Mouse (Mus musculus): Measurements from ENCODE around the gene Dock9. TPM values are rescaled to one million over a fixed set of nuclear protein-coding genes. Genes with fewer than 3 reads are reported as not detected.
A peak's percentile ranks its signal among the peaks of the same experiment; 100 is the strongest.

Dock9 gene
- polyA plus RNA-seq, 1 experiment from 2014 or later = 11.2 TPM

- no peaks in the 10 kb centered on the region for H3K4me1 ChIP-seq (ENCODE audit: control insufficient read depth, insufficient read depth, low read length)
- H3K36me3 ChIP-seq (ENCODE audit: control insufficient read depth, insufficient read depth, low read length) = no peaks in the 10 kb centered on the region
- no peak overlapping the region for H3K4me3 ChIP-seq (replicated peaks; ENCODE audit: low read depth, low read length)
- ATAC-seq (ENCODE audit: low FRiP score, low TSS enrichment) (no peak), DNase-seq (no peak)
- H3K9me3 ChIP-seq (ENCODE audit: control insufficient read depth, low read length) = no peaks in the 10 kb centered on the region
- no peak overlapping the region for H3K27ac ChIP-seq (replicated peaks; ENCODE audit: low read depth, low read length)
- H3K9ac ChIP-seq (replicated peaks; ENCODE audit: low read length) = no peak overlapping the region
- peaks cover 18% of the 10 kb centered on the region for H3K27me3 ChIP-seq (ENCODE audit: control insufficient read depth, insufficient read depth, low read length)
- peak overlapping the region; percentile 34 for H3K4me2 ChIP-seq (ENCODE audit: low read length)
- 23% methylated on average over 9 of the region's 9 CpGs for WGBS
These were observed 292.2 kb downstream of the Dock9 start for GRCm38 (mm10) chr14:121505485-121505860.

DNA sequence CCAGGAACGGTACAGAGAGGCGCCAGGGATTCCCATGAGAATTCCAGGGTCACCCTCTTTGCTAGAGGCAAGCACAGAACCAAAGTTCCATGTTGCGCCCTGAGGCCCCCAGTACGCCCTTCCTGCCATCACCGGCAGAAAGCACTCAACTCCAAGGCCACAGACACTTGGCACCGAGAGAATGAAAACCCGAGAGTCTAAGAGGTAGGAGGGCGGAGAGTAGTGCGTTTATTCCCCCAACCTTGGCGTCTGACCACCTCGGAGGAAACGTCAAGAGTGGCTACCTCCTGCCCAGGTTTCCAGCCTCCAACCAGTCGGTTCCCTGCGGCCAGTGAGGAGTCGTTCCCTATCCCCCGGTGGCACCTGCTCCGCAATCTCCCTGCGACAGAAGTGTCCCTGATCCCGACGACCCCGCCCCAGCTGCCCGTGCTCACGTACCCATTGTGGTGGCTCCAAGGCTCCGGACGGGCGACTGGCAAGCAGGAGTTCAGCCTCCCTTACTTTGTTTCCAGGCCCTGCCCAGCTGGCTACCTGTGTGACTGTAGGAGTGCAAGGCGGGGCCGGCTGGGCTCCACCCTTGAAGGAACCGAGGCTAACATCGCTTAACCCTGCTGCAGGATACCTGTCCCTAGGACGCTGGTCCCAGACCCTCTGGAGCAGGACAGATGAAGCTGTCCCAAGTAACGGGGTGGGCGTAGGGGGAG is 292.7 kb downstream of the Dock9 start, which contains the start of gene Slc15a1:
Gene Slc15a1, minus strand, starts transcription at position 472 of the 704 bp plus-strand sequence.
- ATAC-seq (ENCODE audit: low FRiP score, low TSS enrichment) (no peak), DNase-seq (no peak)
- Histone ChIP-seq H3K4me2 (ENCODE audit: low read length) (peak within 1 kb of the TSS; percentile 34), H3K27me3 (ENCODE audit: control insufficient read depth, insufficient read depth, low read length) (peaks cover 18% of the 10 kb centered on the region), H3K9ac (replicated peaks; ENCODE audit: low read length) (no peak within 1 kb of the TSS), H3K36me3 (ENCODE audit: control insufficient read depth, insufficient read depth, low read length) (no peaks in the 10 kb centered on the region), H3K9me3 (ENCODE audit: control insufficient read depth, low read length) (no peaks in the 10 kb centered on the region), H3K4me1 (ENCODE audit: control insufficient read depth, insufficient read depth, low read length) (no peaks in the 10 kb centered on the region), H3K27ac (replicated peaks; ENCODE audit: low read depth, low read length) (no peak within 1 kb of the TSS), H3K4me3 (replicated peaks; ENCODE audit: low read depth, low read length) (no peak within 1 kb of the TSS; the same call in 1 of the 2 replicates)
- WGBS = 8% methylated on average over 33 of the region's 33 CpGs

- Histone ChIP-seq H3K4me1 (ENCODE audit: control insufficient read depth, insufficient read depth, low read length) (no peaks in the 10 kb centered on the region), H3K36me3 (ENCODE audit: control insufficient read depth, insufficient read depth, low read length) (no peaks in the 10 kb centered on the region), H3K4me2 (ENCODE audit: low read length) (no peak overlapping the region), H3K9me3 (ENCODE audit: control insufficient read depth, low read length) (no peaks in the 10 kb centered on the region), H3K27me3 (ENCODE audit: control insufficient read depth, insufficient read depth, low read length) (peaks cover 17% of the 10 kb centered on the region), H3K4me3 (replicated peaks; ENCODE audit: low read depth, low read length) (no peak overlapping the region), H3K9ac (replicated peaks; ENCODE audit: low read length) (no peak overlapping the region), H3K27ac (replicated peaks; ENCODE audit: low read depth, low read length) (no peak overlapping the region)
- 80% methylated on average over 2 of the region's 2 CpGs for WGBS
- ATAC-seq (ENCODE audit: low FRiP score, low TSS enrichment) (no peak), DNase-seq (no peak)
These were observed 297.1 kb downstream of the Dock9 start for GRCm38 (mm10) chr14:121500577-121500976.

- no peak overlapping the region for H3K4me2 ChIP-seq (ENCODE audit: low read length)
- ATAC-seq (ENCODE audit: low FRiP score, low TSS enrichment) (no peak), DNase-seq (no peak)
- 66% methylated on average over 1 of the region's 1 CpGs for WGBS
- H3K36me3 ChIP-seq (ENCODE audit: control insufficient read depth, insufficient read depth, low read length) = no peaks in the 10 kb centered on the region
- no peaks in the 10 kb centered on the region for H3K9me3 ChIP-seq (ENCODE audit: control insufficient read depth, low read length)
- no peak overlapping the region for H3K4me3 ChIP-seq (replicated peaks; ENCODE audit: low read depth, low read length)
- peaks cover 9% of the 10 kb centered on the region; the same call in 1 of the 2 replicates for H3K27me3 ChIP-seq (ENCODE audit: control insufficient read depth, insufficient read depth, low read length)
- H3K9ac ChIP-seq (replicated peaks; ENCODE audit: low read length) = no peak overlapping the region
- H3K4me1 ChIP-seq (ENCODE audit: control insufficient read depth, insufficient read depth, low read length) = no peaks in the 10 kb centered on the region
- no peak overlapping the region for H3K27ac ChIP-seq (replicated peaks; ENCODE audit: low read depth, low read length)
These were observed 297.9 kb downstream of the Dock9 start for GRCm38 (mm10) chr14:121499769-121500168.

DNA sequence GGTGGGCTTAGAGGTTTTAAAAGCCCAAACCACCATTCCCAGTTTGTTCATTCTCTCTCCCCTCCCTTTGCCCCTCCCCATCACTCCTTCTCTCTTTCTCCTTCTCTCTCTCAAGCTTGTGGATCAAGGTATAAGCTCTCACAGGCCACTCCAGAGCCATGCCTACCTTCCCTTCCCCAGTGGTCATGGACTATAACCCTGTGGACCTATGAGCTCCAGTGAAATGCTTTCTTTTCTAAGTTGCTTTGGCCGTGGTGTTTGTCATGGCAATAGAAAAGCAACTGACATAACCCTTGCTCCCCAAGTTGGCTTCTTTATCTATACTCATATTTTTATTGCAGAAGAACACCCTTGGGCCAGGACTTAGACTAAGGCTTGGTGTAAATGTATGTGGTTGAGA is 299.8 kb downstream of the Dock9 start:
- ATAC-seq (ENCODE audit: low FRiP score, low TSS enrichment) = no peak
- H3K4me1 ChIP-seq (ENCODE audit: control insufficient read depth, insufficient read depth, low read length) = peaks cover 3% of the 10 kb centered on the region; the same call in 1 of the 2 replicates
- 78% methylated on average over 1 of the region's 1 CpGs for WGBS
- H3K9ac ChIP-seq (replicated peaks; ENCODE audit: low read length) = no peak overlapping the region
- H3K27me3 ChIP-seq (ENCODE audit: control insufficient read depth, insufficient read depth, low read length) = no peaks in the 10 kb centered on the region
- no peak overlapping the region for H3K4me3 ChIP-seq (replicated peaks; ENCODE audit: low read depth, low read length)
- no peak overlapping the region for H3K4me2 ChIP-seq (ENCODE audit: low read length)
- H3K9me3 ChIP-seq (ENCODE audit: control insufficient read depth, low read length) = no peaks in the 10 kb centered on the region
- no peak for DNase-seq
- H3K27ac ChIP-seq (replicated peaks; ENCODE audit: low read depth, low read length) = no peak overlapping the region
- H3K36me3 ChIP-seq (ENCODE audit: control insufficient read depth, insufficient read depth, low read length) = no peaks in the 10 kb centered on the region

GRCm38 (mm10) chr14:121495741-121496140 is 301.9 kb downstream of the Dock9 start:
- Histone ChIP-seq H3K27me3 (ENCODE audit: control insufficient read depth, insufficient read depth, low read length) (no peaks in the 10 kb centered on the region), H3K36me3 (ENCODE audit: control insufficient read depth, insufficient read depth, low read length) (no peaks in the 10 kb centered on the region), H3K4me1 (ENCODE audit: control insufficient read depth, insufficient read depth, low read length) (peaks cover 11% of the 10 kb centered on the region; the same call in 1 of the 2 replicates), H3K27ac (replicated peaks; ENCODE audit: low read depth, low read length) (no peak overlapping the region), H3K9me3 (ENCODE audit: control insufficient read depth, low read length) (no peaks in the 10 kb centered on the region), H3K9ac (replicated peaks; ENCODE audit: low read length) (no peak overlapping the region), H3K4me3 (replicated peaks; ENCODE audit: low read depth, low read length) (no peak overlapping the region), H3K4me2 (ENCODE audit: low read length) (no peak overlapping the region)
- DNase-seq (no peak), ATAC-seq (ENCODE audit: low FRiP score, low TSS enrichment) (no peak)
- WGBS = 81% methylated on average over 4 of the region's 4 CpGs

- ATAC-seq (ENCODE audit: low FRiP score, low TSS enrichment) = no peak
- Histone ChIP-seq H3K27me3 (ENCODE audit: control insufficient read depth, insufficient read depth, low read length) (no peaks in the 10 kb centered on the region), H3K36me3 (ENCODE audit: control insufficient read depth, insufficient read depth, low read length) (no peaks in the 10 kb centered on the region), H3K9ac (replicated peaks; ENCODE audit: low read length) (no peak overlapping the region), H3K9me3 (ENCODE audit: control insufficient read depth, low read length) (no peaks in the 10 kb centered on the region), H3K4me2 (ENCODE audit: low read length) (no peak overlapping the region), H3K4me3 (replicated peaks; ENCODE audit: low read depth, low read length) (no peak overlapping the region), H3K4me1 (ENCODE audit: control insufficient read depth, insufficient read depth, low read length) (peaks cover 11% of the 10 kb centered on the region; the same call in 1 of the 2 replicates), H3K27ac (replicated peaks; ENCODE audit: low read depth, low read length) (no peak overlapping the region)
- DNase-seq = no peak
- WGBS = 82% methylated on average over 2 of the region's 2 CpGs
These were observed 302.5 kb downstream of the Dock9 start for GRCm38 (mm10) chr14:121495120-121495519.

- Histone ChIP-seq H3K27ac (replicated peaks; ENCODE audit: low read depth, low read length) (no peak overlapping the region), H3K27me3 (ENCODE audit: control insufficient read depth, insufficient read depth, low read length) (no peaks in the 10 kb centered on the region), H3K4me2 (ENCODE audit: low read length) (no peak overlapping the region), H3K4me1 (ENCODE audit: control insufficient read depth, insufficient read depth, low read length) (peaks cover 11% of the 10 kb centered on the region; the same call in 1 of the 2 replicates), H3K4me3 (replicated peaks; ENCODE audit: low read depth, low read length) (no peak overlapping the region), H3K9ac (replicated peaks; ENCODE audit: low read length) (no peak overlapping the region), H3K9me3 (ENCODE audit: control insufficient read depth, low read length) (no peaks in the 10 kb centered on the region), H3K36me3 (ENCODE audit: control insufficient read depth, insufficient read depth, low read length) (no peaks in the 10 kb centered on the region)
- ATAC-seq (ENCODE audit: low FRiP score, low TSS enrichment) = no peak
- no peak for DNase-seq
- 77% methylated on average over 2 of the region's 2 CpGs for WGBS
These were observed 303.4 kb downstream of the Dock9 start for GRCm38 (mm10) chr14:121494238-121494637.

DNA sequence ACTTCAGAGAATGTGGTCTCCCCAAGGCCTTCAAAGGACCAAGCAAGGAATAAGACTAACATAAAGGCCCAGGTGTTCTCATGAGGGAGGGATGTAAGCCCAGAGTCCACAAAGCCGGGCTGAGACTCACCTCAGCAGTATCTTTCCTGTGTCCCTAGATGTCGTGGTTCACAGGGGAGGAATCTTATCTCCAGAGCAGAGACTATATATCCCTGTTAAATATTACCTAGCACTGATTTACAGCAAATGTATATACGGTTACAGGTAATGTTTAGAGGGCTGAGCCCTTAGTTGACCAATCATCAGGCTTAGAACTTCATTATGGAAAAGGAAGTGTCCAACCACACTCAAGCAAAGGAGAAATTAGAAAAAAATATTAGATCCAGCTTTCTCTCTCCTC is 303.9 kb downstream of the Dock9 start:
- no peak overlapping the region for H3K4me3 ChIP-seq (replicated peaks; ENCODE audit: low read depth, low read length)
- H3K36me3 ChIP-seq (ENCODE audit: control insufficient read depth, insufficient read depth, low read length) = no peaks in the 10 kb centered on the region
- 80% methylated on average over 3 of the region's 3 CpGs for WGBS
- H3K4me1 ChIP-seq (ENCODE audit: control insufficient read depth, insufficient read depth, low read length) = peaks cover 11% of the 10 kb centered on the region; the same call in 1 of the 2 replicates
- no peak overlapping the region for H3K27ac ChIP-seq (replicated peaks; ENCODE audit: low read depth, low read length)
- no peak for ATAC-seq (ENCODE audit: low FRiP score, low TSS enrichment)
- H3K4me2 ChIP-seq (ENCODE audit: low read length) = no peak overlapping the region
- no peaks in the 10 kb centered on the region for H3K9me3 ChIP-seq (ENCODE audit: control insufficient read depth, low read length)
- no peak overlapping the region for H3K9ac ChIP-seq (replicated peaks; ENCODE audit: low read length)
- DNase-seq = no peak
- H3K27me3 ChIP-seq (ENCODE audit: control insufficient read depth, insufficient read depth, low read length) = no peaks in the 10 kb centered on the region

Measured in midbrain, embryonic 14.5 days (tissue).